Mouse (Mus musculus): ENCODE measurements around the gene Gpr107.

Gpr107 gene

DNA sequence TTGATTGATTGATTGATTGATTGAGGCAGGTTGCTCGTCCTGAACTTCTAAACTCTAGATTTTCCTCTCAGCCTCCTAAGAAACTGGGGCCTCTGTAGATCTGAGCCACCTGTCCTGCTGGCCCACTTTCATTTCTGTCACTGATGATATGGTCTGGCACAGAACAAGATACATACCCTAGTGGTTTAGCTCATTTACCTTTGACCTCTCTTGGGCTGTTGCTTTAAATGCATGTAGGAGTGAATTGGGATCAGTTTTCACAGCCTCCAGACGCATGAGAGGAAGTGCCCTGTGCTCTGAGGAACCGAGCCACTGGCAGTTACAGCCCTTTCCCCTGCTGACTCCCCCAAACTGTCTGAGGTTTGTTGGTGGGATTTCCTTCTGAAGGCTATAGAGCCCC is 50.2 kb downstream of the Gpr107 start:
- DNase-seq, result no peak

DNA sequence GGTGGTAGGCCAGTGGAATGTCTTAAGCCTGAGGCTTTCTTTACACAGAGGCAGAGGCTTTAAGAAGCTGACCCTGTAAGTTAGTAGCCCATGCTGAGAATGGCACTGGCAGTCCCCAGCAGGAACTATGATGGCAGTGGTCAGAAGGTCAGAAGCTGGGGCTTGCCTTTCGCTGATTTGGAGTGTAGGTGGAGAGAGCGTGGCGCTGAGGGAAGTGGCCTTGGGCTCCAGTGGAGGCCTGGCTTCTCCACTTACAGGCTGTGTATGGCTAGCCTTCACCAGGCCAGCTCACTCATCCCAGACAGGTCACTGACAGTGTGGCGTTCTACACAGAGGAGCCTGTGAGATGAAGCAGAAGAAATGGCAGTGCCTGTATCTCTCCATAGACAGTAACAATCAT is 50.8 kb downstream of the Gpr107 start:
- no peak for DNase-seq

DNA sequence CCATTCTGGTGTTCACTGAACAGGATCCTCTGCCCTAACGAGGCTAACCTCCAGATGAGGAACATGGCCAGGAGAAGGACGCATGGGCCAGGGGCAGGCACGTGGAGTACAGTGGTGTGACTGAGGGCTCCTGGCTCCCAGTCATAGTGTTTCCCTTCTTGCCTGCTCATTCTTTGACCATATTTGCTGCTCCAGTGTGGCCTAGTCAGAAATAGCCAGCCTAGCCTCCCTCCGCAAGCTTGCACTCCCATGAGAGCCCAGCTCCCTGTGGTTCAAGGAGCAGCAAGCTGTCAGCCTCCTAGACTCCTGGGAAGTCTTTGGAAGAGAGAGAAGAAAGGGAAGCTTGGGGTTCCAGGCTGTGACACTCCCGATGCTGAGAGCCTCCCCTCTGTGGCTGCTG is 52.6 kb downstream of the Gpr107 start:
- no peak for DNase-seq

DNA sequence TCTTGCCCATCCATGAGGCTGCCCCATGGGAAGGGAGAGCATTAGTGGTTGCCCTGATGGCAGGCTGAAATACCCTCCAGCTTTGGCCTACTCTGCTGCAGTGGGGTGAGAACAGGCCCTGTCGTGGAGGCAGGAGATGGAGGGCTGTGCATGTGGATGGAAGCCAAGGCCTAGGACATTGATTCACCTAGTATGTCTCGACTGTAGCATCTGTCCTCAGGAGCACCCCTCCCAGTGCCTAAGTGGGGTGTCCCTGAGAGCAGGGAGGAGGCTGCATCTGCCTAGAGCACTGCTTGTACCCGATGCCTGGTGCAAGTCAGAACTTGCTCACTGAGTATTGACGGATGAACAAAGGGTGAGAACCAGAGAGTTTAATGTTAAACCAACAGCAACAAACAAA is 54.1 kb downstream of the Gpr107 start:
- DNase-seq, result no peak

DNA sequence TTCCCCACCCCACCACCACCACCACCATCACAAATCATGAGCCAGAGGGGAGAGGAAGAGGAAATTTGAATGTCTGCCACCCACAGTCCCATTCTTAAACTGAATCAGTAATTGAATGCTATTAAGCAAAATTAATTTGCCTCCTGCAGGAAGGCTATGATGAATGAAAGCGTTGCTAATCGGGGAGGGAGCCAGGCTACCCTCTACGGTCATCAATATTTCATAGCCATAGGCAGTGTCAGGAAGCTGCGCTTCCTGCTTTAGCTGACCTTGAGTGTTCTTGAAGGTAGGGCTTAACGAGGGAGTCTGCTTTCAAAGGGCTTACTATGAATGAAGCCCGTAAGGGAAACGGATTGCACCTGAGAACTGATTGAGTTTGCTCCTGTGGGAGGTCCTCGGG is 54.8 kb downstream of the Gpr107 start:
- DNase-seq, result no peak

DNA sequence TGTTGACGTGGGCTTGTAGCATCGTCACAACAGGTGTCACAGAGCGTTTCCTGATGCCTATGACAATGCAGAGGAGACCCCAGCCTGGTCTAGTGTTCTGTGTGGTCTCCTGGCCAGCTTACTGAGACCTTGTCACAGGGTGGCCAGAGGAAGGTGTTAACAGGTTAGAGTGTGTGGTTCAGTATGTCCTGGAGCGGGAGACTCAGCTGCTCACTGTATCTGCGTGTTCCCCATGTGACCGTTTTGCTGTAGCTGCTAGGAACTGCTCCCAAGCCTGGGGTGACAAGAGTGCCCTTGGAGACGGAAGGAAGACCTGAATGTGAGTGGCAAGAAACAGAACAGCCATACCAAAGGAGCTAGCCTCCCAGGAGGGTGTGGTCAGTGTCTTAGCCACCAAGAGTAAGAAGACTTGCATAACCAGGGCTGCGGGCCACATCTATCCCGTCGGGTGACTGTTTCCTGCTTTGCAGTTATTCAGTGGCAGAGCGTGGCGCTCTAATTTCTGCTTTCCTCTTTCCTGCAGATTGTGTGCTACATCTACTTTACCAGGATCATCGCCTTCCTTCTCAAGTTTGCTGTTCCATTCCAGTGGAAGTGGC is 56.5 kb downstream of the Gpr107 start:
- no peak for DNase-seq

DNA sequence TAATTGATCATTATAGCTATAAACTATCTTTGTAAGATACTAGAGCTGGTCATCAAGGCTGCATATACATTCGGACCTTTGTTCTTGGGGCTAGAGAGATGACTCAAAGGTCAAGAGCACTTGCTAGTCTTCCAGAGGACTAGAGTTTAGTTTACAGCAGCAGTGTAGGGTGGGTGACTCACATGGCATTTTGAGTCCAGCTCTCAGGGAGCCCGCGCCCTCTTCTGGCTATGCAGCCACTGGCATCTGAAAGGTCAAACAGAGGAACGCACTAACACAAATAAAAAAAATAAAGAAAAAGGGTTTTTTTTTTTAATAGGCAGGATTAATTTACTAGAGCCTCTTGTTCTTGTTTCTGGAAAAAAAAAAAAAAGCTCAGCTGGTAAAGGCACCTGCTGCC is 57.4 kb downstream of the Gpr107 start:
- no peak for DNase-seq

DNA sequence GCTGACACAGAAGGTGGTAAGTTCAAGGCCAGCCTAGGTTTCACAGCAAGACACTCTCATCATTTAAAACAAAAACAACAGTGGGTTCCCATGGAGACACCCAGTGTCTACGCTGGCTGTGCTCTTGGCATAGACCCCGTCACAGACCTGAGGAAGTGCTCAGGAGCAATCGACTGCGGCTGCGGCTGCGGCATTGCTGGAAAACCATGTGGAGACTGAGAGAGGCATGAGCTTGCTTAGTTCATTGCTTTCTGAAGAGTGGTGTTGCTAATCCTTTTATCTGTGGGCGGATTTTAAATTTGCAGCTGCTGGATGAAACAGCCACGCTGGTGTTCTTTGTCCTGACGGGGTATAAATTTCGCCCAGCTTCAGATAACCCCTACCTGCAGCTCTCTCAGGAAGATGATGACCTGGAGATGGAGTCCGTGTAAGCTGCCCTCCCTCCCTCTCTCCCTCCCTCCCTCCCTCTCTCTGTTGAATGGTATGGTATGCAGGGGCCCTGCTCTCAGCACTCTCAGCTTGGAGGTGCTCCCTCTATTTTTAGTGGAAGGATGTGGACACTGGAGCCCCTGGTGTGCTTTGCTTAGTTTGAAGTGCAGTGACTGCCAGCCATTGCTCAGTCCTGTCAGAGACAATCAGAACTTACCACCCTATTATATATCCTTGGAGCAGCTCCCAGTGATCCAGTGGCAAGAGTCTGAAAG is 58.2 kb downstream of the Gpr107 start:
- no peak for DNase-seq

DNA sequence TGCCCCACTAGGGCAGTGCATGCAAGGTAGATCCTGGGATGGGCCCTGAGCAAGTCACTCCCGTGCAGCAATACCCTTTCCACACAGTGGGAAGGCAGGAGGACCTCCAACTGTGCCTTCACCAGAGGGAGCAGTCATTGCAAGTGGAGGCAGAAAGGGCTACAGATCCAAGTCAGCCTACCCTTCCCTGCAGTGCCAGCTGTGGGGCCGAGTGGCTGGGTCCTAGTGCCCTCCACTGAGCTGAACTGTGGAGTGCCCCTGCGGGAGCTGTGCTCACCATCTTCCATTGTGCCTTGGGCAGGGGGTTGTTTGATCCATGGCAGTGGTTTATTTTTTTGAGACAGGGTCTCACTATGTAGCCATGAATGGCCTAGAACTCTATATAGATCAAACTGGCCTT is 59.1 kb downstream of the Gpr107 start:
- DNase-seq, result no peak

DNA sequence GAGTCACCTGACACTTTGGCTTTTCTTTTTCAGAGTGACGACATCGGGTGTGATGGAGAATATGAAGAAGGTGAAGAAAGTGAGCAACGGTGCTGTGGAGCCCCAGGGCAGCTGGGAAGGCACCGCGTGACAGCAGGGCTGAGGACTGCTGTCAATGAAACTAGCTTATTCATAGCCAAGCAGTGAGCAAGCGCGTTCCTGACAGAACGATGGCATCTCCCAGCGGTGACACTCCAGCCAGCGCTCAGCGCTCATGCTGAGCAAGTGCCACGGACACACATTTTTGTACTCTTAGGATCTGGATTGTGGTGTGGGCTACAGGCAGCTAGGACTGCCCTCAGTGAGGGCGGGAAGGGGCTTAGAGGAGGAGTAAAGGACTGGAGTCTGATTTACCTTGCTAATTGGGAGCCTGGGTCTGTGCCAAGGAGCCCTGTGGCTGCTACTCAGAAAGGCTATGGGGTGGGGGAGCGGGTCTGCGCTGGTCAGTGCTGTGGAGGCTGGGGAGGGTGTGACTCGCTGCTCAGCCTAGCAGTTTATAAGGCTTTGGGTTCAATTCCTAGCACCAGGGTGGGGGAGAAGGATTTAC is 62.2 kb downstream of the Gpr107 start:
- no peak for DNase-seq

DNA sequence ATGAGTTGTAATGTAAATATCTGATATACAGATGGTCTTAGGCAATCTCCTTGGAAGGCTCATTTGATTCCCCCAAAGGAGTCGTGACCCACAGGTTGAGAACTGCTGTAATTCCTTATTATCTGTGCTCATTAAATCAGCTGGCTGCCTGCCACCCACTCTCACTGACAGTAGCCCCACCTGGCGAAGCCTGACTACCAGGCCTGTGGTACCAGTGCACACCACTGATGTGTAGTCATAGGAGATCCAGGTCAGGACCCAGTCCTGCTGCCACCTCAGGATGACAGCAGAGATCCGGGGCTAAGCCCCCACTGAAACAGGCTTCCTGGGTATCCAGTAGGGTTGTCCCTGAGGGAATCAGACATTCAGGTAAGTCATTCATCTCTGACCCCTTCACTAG is 66.5 kb downstream of the Gpr107 start:
- no peak for DNase-seq

DNA sequence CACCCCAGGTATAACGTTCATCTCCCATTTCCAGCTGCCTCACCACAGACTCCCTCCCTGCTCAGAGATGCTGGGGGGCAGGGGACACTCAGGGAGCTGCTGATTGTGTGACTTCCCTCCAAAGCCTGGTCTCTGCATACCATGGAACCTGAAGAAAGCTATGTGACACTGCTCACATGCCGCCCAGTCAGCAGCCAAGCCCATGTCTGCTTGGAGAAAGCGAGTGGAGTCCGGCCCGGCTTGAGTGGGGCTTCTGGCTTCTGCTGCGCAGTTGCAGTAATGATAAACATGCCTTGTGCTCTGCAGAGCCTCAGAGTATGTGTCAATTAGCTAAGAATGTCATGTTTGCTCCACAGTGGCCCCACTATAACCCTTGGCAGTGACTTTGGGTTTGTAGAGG is 67.4 kb downstream of the Gpr107 start:
- no peak for DNase-seq

DNA sequence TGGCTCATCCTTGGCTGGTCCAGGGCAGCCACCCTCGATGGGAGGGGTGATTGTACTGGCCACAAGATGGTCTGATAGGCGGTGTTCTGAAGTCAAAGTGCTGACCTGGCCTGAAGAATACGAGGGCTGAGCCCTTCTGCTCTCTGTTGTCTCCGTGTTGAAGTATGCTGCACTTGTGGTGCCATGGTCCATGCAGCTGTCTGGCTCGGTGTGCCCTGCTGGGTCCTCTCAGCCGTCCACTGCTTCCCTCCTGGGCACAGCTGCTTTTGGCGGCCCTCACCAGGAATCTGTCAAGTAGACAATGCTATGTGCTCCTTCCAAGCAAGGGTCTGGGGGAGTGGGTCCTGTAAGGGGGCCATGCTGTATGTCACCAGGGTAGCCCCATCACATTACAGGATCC is 68.7 kb downstream of the Gpr107 start:
- DNase-seq, result no peak

DNA sequence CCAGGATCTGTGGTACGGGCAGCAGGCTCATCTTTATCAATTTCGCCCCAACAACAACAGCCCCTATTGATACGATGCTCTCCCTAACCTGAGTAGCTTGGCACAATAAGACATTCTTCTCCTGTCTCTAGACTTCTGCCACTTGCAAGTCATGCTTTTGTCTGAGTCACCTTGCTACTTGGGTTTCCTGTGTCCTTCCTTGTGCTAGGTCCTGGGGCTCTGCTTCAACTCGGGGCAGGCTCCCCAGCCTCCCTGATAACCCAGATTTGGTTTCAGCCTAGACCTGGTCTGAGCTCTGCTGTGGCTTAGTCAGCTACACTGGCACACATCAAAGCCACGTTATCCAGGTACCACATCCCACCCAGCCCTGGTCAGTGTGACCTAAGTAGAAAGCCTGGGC is 69.5 kb downstream of the Gpr107 start:
- DNase-seq, result no peak

DNA sequence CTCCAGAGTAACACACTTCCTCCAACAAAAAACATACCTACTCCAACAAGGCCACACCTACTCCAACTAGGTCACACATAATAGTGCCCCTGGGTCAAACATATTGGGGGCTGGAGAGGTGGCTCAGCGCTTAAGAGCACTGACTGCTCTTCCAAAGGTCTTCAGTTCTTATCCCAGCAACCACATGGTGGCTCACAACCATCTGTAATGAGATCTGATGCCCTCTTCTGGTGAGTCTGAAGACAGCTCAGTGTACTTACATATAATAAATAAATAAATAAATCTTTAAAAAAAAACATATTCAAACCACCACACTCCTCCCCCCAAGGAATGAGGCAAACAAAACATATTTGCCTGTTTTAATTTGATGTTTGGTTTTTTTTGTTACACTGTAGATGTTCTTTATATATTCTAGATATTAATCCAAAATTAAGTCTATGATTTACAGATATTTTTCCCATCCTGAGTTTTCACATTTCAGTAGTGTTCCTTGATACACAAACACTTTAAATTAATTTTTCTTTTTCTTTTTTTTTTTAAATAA is 76.7 kb downstream of the Gpr107 start:
- no peak for DNase-seq

DNA sequence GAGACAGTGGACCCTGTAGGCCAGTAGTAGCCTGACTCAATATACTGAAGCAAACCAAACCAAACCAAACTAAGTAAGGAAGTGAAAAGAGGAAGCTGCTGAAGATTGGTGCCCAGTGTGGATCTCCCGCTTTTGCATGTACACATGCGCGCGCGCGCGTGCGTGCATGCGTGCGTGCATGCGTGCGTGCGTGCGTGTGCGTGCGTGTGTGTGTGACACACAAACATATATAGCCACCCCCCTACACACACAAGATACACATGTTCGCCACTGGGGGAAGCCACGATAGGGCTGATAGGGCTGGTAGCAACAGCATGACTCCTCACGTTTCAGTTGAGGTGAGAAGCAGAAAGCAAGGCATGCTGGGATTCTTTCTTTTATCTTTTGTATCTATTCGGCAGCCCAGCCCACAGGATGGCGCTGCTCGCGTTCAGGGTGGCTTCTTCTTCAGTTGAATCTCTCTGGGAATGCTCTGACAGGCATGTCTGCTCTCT is 87.1 kb downstream of the Gpr107 start:
- DNase-seq, result no peak

DNA sequence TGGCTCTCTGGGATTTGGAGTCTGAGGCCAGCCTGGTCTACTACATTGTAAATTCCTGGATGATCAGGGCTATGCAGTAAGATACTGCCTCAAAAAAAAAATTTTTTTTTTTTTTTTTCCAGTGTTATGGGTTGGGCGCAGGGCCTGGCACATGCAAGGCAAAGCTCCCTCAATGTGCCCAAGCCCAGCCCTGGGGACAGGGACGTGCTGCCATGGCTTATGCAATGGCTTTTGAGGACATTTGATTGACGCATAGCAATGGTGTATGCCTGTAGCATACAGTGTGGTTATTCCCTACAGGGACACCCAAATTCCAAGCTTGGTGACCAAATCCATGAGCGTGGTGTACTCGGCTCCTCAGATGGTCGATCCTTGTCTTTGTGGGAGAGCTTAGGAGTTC is 87.7 kb downstream of the Gpr107 start:
- no peak for DNase-seq

DNA sequence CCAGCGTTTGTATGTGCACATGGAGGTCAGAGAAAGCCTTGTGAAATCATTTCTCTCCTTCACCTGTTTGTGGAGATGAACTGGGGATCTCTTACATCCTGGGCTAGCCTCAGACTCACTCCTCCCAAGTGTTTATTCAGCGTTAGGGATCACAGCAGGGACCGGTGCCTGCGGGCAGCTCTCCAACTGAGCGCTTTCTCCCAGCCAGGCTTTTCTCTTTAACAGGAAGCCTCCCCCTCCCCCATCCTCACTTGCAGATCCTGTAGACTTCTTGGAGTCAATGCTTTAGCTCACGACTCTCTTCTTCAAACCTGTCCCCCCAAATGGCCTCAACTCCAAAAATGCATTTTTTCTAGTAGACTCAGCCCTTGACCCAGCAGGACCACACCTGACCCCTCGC is 89.5 kb downstream of the Gpr107 start:
- no peak for DNase-seq

DNA sequence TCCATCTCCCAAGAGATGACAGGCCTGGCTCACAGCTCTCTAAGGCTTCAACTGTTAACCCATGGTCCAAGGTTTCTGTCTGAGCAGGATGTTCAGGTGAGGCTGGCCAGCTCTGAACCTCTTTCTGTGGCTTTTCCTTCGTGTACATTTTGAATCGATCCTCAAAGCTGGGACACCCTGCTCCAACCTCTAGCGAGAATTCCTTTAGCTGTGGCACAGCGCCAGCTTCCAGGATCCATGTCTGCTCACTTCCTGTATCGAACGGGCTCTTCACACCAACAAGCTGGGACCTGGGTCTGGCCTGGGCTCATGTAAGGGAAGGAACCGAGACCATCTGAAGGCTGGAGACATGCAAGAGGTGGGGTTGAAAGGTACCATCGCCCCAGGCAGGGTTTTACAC is 92.1 kb downstream of the Gpr107 start:
- DNase-seq, result no peak

DNA sequence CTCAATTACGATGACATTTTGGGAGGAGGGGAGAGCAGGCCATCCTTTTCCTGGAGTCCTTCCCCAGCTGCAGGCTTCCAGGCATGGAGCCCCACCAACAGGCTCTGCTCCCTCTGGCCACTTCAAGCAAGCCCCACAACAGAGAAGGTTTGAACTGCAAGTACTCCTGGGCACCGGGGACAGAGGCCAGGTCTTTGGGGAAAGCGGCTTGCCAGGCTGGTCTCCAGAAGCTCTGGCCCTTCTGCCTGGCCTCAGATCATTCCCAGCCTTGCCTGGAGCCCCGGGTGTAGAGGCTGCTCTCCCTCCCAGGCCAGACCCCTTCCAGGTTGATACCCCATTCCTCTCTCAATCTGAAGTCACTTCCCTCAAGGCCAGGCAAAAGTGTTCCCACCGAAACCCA is 92.9 kb downstream of the Gpr107 start:
- no peak for DNase-seq

DNA sequence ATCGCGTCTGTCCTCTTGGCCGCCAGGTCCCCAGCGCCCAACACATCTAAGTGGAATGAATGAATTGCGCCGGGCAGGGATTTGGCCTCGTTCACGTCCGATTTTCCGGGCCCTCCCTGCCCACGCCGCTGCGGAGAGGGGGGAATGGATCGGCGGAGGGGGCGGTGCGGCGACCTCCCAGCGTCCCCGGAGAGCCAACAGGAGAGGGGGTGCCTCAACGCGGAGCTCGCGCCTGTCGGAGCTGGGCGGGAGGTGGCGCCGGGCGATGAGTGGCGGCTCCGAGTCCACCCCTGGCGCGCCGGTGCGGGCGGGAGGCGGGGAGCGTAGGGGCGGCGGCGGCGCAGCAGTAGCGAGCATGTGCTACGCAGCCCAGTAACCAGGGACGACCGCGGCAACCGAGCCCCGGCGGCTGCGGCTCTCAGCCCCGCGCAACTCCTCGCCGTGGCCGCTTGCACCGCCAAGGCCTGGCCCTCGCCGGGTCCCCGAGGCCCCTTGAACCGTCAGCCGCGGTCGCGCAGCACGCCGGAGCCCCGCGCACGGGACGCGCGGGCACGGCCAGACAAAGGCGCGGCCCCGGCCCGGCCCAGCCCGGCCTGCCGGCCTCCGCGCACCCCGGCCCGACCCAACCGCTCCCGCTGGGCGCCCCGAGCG is 93.5 kb downstream of the Gpr107 start, which contains the start of gene Ncs1:
TSS of gene Ncs1 (plus strand) at position 333 of the 651 bp plus-strand sequence.
- no peak for DNase-seq

DNA sequence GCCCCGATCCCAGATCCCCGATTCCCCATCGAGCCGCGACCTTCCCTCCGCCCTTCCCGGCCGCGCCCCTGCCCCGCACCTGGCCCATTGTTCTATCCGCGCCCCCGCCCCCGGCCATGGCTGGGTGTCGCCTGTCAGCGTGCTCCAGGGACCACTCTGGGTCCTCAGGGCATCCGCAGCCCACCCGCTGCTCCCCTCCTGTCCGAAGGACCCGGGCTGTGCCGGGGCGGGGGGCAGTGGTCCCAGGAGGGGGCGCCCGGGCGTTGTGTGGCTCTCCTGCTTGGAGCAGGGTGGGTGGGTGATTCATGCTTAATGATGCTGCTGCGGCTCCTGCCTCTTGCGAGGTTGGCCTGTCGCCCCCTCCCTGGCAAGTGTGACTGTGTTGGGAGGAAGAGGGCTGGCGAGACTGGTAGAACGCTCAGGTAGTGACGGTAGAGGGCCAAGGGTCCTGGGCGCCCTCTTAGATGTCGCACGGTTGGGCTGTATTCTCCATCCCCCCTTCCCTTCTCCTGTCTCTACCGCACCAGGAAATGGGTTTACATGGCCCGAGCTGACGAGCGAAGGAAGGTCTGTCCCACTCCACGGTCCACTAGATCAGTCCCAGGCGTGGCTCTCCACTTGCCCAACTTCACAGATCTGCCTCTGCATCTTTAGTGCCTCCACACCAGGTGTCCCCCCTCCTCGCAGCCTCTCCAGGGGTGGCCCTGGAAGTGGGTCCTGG is 94.3 kb downstream of the Gpr107 start:
- no peak for DNase-seq

DNA sequence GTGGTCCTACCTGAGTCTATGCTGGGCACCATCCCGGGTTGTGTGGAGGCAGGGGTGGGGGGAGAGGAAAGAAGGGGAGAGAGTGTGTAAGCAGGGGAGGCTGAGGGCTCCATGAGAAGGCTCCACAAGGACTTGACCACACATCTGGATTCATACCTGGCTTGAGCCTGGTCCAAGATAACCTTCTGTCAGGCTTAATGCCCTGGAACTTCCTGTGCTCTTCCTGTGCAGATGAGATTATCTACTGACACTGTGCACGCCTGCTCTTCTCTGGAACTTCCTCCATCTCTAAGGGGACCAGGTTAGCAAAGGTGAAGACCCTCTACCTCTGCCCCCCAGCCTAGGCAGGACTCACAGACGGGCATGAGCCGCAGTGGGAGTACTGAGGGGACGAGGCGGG is 96.7 kb downstream of the Gpr107 start:
- DNase-seq, result no peak

Measured in thymus, adult 18-20 months (tissue).